Mouse (Mus musculus): ENCODE measurements around the gene Ier5l.

Gene Ier5l

GRCm38 (mm10) chr2:30469796-30470142 lies 4.2 kb downstream of the Ier5l start:
- DNase-seq, result peak; percentile 93

DNA sequence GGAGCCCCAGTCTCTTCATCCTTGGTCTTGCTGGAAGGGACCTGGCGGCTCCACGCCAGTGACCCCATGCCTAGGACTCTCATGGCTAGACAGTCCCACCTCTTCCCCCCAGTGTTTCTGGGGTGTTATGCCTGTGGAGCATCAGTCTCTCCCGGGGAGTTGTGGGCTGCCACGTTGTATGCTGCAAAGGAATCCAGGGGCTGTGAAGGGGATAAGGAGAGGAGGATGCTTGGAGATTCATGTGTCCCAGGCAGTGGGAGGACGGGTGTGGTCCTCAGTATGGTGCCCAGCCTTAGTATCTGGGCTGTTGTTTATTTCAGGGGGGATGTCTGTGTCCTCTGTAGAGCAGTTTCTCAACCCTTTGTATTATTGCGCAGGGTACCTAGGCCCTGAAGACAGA lies 5.0 kb downstream of the Ier5l start:
- DNase-seq, result no peak

DNA sequence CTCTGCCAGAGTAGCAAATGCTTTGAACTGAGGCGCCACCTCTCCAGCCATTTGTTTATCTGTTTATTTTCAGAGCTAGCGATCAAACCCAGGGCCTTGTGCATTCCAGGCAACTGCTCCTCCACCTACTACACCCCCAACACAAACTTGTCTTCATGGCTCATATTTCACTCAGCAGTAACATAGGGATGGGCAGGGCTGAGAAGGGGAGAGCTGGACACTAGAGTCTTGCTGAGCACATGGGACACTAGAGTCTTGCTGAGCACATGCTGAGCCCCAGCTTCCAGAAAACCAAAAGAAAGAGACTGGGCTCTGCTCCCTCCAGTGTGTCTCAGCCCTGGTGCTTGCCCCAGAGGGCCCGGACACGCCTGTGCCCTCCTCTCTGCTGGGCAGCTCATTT lies 7.2 kb downstream of the Ier5l start:
- no peak for DNase-seq

DNA sequence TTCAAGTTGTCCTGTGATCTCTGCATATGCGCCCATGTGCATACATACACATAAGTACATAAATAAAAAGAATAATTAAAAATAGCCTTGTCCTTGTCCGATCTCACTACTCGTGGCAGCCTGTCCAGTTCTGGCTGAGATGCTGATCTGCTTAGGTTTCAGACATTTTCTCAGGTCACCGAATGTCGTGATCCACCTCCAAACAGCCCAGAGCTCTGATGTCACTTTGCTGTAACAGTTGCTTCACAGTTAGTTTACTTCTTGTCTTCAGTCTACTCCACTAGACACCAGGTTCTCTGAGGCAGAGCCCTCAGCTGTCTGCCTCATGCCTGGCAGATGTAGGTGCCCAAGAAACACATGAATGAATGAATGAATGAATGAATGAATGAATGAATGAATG lies 9.6 kb downstream of the Ier5l start:
- no peak for DNase-seq

DNA sequence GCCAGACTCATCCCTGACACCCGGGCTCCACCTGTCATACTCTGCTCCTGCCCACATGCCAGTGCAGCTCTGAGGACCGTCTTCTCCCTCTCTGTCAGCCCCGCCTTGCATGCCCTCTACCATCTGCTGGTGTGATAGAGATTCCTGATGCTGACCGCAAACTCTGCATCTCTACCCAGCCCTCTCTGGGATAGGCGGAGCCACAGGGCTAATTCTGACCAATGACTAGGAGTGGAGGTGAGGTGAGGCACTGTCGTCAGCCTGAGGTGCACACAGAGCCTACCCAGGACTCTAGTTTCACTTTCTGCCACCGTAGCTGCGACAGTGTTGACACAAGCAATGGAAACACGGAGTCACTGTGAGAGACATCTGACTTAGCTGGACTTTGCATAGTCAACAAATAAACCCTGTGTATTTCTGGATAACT lies 10.1 kb downstream of the Ier5l start:
- DNase-seq, result peak; percentile 85

- DNase-seq, result no peak
Observed at GRCm38 (mm10) chr2:30463341-30463761, 10.7 kb downstream of the Ier5l start.

GRCm38 (mm10) chr2:30459241-30459640 lies 14.8 kb downstream of the Ier5l start:
- DNase-seq, result no peak

GRCm38 (mm10) chr2:30458349-30458748 lies 15.7 kb downstream of the Ier5l start:
- DNase-seq, result no peak

DNA sequence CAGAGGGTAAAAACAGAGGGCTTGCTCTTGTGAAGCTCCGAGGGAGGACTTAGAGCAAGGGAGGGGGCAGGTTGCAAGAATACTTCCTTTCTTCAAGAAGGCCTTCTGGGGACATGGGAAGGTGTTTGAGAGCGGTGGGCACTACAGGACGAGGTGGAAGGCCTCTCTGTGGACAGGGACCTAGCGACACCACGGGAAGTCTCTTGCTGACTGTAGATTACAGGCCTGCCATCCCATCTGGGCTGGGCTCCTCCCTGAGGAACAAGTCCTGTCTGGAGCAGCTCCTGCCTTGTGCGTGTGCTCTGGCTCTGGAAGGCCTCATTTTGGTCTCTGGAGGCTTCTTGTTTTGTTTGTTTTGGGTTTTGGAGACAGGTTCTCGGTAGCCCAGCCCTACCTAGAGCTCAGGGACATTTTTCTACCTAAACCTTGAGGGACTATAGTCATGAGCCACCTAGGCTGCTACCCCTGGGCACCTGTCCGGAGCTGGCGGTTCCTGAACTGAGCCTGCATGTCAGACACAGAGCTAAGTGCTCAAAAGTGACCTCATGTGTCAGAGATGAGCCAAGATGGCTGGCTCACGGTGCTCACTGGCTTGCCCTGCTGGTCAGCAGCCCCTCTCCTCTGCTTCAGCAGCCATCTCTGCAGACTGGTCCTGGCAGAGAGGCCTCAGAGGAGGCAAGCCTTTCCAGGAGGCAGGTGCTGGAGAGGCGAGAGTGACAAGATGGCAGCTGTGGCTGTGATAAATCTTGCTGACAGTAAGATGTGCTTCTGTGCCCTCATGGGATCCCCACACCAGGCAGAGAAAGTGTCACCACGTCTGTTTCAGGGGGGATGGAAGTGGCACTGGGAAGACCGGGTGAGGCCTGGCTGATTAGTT lies 17.7 kb downstream of the Ier5l start:
- no peak for DNase-seq

GRCm38 (mm10) chr2:30454587-30454986 lies 19.4 kb downstream of the Ier5l start:
- no peak for DNase-seq

DNA sequence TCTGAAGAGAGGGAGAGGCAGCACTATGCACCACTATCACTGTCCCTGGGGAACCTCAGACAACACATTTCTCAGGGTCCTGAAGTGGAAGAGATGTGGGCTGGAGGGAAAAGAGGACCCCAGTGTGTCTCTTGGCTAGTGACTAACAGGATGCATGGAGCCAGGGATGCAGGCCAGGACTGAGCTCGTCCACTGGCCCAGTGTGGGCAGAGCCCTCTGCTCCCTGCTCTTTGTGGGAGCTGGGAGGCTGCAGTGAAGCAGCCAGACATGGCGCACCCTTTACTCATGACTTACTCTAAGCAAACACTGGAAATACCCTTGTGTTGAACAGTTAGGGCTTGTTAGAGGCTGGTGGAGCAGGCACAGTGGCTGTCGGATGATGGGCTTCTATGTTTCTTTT lies 20.4 kb downstream of the Ier5l start:
- DNase-seq, result no peak

GRCm38 (mm10) chr2:30451525-30451924 lies 22.5 kb downstream of the Ier5l start:
- DNase-seq, result no peak

DNA sequence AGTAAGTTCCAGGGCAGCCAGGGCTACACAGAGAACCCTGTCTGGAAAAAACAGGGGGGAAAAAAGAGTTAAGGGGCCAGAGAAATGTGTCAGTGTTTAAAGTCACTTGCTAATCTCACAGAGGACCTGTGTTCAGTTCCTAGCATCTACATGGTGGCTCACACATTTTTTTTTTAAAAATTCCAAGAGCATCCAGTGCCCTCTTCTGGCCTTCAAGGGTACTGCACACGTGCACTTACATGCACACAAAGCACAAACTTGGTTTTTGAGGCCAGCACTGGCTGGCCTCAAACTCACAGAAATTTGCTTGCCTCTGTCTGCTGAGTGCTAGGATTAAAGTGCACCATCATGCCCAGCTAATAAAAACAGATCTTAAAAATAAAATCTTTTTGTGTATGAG lies 23.5 kb downstream of the Ier5l start:
- no peak for DNase-seq

GRCm38 (mm10) chr2:30448371-30448770 lies 25.6 kb downstream of the Ier5l start:
- no peak for DNase-seq

GRCm38 (mm10) chr2:30446891-30447826 lies 26.9 kb downstream of the Ier5l start:
- DNase-seq, result no peak

DNA sequence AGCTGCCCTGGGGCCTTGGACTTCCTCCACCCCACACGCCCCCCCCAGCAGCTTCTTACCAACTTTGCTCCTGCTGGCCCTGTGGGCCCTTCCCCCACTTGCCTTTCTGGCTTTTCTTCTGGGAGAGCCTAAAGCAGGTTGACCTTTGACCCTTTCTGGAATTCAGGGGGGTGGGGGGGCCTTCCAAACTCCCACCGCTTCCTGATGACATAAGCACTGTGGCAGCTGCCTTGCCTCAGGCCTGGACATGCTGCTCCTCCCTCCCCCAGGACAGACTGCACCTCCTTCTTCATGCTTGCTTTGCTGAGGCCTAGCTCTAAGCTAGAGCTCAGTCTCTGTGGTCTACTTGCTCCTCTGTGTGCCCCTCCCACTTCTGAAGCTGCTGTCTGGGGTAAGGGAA lies 28.7 kb downstream of the Ier5l start:
- DNase-seq, result peak; percentile 50

DNA sequence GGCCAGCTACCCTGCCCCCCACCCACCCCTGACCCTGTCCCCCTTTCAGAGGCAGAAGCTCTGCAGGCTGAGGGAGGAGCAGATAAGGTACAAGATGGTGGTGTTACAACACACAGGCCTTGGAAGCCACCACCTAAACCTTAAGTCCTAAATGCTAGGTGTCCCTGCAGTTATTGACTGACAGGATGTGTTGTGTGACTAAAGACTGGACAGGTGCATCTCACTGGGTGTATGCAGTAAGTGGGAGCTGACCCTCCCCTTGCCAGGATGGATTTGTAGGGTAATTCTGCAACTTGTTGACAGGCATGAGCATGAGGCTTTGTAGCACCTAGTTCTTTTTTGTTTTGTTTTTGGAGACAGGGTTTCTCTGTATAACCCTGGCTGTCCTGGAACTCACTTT lies 29.6 kb downstream of the Ier5l start:
- DNase-seq, result no peak

GRCm38 (mm10) chr2:30444006-30444405 lies 30.0 kb downstream of the Ier5l start:
- DNase-seq, result no peak

GRCm38 (mm10) chr2:30443281-30443680 lies 30.7 kb downstream of the Ier5l start:
- no peak for DNase-seq

GRCm38 (mm10) chr2:30442498-30442890 lies 31.5 kb downstream of the Ier5l start:
- no peak for DNase-seq

DNA sequence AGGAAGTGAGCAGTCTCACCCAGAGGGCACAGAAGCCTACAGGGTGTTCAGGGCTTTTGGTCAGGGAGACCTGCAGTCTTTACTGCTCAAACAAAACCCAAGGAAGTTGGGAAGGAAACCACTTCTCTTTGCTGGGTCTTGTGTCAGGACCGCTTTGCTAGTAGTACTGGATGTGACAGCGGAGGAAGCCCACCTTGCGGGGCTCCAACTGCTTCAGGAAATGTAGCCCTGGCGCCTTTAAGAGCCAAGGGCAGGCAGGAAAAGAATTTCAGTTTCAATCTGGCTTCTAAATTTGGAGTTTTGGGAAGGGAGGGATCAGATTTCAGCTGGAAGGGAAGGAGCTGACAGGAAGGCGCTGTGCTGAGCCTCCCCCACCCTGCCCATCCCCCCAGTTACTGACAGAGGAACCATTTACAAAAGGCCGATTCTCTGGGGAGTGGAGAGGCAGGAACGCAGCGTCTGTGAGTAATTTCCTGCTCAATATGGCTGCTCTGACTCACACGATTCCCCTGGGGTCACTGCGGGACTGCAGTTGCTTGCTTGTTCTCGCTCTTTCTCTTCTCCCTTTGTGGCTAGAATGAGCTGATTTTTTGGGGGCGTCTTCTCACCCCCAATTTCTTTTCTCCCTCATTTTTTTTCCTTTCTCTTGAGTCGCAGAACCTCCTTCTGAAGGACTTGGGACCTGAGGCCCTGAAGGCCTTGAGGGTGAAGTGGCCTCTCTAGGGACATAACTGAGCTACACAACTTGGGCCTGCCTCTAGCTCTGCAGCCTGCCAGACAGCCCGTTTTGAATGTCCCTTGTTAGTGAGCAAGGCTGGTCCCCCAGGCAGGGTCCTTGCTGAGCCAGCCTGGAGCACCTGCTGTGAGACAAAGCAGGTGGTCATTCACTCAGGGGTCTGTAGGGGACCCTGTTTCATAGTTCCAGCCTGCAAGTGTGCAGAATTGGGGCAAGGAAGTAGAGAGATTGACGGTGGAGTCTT lies 32.2 kb downstream of the Ier5l start:
- DNase-seq, result peak; percentile 91

DNA sequence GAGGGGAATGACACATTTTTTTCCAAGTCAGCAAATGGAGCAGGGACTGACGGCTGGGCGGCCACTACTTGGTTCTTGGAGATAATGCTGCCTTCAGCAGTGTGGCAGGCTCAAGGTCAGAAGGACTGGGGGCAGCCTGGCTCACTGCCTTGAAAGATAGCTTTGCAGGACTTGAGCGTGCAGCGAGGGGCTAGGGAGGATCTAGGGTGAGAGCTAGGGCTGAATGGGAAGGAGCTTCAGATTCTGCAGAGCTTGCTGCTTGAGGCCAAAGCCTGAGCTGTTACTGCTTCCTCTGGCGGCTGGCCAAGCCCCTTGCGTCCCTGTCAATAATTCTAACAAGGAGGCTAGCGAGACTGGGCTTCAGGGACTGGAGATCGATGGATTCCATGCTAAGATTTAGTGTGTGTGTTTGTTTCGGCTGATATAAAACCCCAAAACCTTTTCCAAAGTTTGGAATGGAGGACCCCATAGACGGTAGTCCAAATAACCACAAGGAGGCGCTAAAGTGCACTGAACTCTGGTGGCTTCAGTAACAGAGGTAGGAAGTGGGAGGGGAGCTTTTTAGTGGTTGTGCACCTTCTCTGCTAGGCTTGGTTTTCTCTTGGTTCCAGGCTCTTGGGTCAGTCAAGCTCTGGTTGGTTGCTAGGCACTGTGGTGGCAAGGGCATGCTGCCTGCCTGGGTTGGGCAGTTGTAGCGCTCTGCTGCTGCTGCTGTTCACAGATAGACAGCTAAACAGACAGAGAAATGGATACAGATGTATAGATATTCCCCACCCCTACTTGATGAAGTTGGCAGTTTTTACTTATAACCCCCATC lies 33.1 kb downstream of the Ier5l start:
- peak; percentile 86 for DNase-seq

All from retina, postnatal 1 day (tissue).